Mouse (Mus musculus): ENCODE data around the gene Bfsp1.

The Bfsp1 gene

DNA sequence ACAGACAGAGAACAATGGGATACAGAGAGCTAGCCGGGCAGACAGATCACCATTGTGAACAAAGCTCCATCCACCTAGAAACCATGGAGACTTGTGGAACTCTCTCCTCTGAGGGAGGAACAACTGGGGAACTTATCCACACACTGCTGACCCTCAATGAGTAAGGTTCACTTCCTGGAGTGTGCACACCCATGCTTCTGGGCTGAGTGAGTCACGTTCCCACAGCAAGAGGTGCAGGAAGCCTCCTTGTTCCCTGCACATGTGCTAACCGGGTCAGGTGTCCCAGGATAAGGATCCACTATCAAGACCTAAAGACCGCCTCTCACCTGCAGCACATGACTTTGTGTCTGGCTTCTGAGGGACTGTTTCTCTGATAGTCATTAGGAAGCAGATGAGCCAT is 9.5 kb downstream of the Bfsp1 start:
- no peak for DNase-seq (ENCODE audit: low read depth, low spot score)

GRCm38 (mm10) chr2:143852295-143853275 is 10.4 kb downstream of the Bfsp1 start:
- no peak for DNase-seq (ENCODE audit: low read depth, low spot score)

GRCm38 (mm10) chr2:143851354-143852221 is 11.4 kb downstream of the Bfsp1 start:
- peak; percentile 39 for DNase-seq (ENCODE audit: low read depth, low spot score)

DNA sequence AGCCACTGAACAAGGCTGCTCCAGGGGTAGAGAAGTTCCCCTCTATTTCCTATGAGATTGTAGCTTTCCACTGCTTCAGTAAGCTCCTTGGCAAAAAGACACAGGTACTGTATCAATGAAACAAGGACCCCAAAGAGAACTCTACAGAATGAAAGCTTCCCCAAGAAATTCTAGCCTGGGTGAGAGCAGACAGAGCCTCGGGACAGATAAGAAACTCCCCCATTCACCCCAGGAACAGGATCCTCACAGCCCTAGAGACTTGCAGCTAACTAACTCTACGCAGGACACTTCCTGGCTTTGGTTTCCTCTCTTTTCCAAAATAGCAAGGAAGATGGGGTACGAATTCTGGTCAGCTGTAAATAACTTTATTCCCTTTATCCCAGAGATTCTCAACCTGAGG is 15.7 kb downstream of the Bfsp1 start:
- no peak for DNase-seq (ENCODE audit: low read depth, low spot score)

- peak; percentile 66 for DNase-seq (ENCODE audit: low read depth, low spot score)
Measured at GRCm38 (mm10) chr2:143846799-143847198, 16.2 kb downstream of the Bfsp1 start.

GRCm38 (mm10) chr2:143844779-143845178 is 18.2 kb downstream of the Bfsp1 start:
- DNase-seq (ENCODE audit: low read depth, low spot score), result no peak

- DNase-seq (ENCODE audit: low read depth, low spot score), result no peak
Measured at GRCm38 (mm10) chr2:143841536-143841935, 21.4 kb downstream of the Bfsp1 start.

- DNase-seq (ENCODE audit: low read depth, low spot score), result no peak
Measured at GRCm38 (mm10) chr2:143840895-143841294, 22.1 kb downstream of the Bfsp1 start.

GRCm38 (mm10) chr2:143839458-143839857 is 23.5 kb downstream of the Bfsp1 start:
- no peak for DNase-seq (ENCODE audit: low read depth, low spot score)

DNA sequence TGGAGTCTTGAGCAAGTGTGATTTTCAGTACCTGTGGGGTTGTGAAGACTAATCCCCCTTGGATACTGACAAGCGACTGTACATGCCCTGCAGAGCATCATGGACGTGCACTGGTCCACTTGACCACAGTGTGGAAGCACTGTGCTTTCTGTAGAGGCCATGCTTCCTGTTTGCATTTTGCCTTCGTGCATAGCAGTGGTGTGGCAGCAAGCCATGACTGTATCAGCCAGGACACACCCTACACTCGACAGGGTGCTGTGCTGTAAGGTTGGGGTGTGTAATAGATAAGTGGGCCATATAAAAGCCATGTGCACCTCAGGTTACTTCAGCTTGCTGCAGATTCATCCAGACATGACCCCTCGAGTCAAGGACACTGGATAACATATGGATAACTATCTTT is 24.3 kb downstream of the Bfsp1 start:
- DNase-seq (ENCODE audit: low read depth, low spot score), result no peak

- DNase-seq (ENCODE audit: low read depth, low spot score), result peak; percentile 64
Measured at GRCm38 (mm10) chr2:143837291-143837701, 25.7 kb downstream of the Bfsp1 start.

- no peak for DNase-seq (ENCODE audit: low read depth, low spot score)
Measured at GRCm38 (mm10) chr2:143835820-143836219, 27.2 kb downstream of the Bfsp1 start.

GRCm38 (mm10) chr2:143834082-143834481 is 28.9 kb downstream of the Bfsp1 start:
- no peak for DNase-seq (ENCODE audit: low read depth, low spot score)

DNA sequence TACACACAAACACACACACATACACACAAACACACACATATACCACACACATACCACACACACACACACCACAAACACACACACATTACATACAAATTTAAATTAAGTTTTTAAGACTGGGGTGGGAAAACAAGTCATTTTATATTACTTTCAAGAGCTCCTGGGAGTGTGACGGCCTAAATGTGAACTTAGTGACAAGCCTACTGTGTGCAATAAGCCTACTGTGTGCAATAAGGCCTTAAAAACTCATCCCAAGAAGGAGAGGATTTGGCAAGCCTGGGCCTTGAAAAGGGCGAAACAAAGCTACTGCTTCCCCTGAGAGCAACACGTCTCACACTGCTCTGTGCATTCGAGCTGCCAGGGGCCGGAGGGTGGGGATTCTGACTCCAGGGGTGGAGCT is 30.3 kb downstream of the Bfsp1 start:
- no peak for DNase-seq (ENCODE audit: low read depth, low spot score)

DNA sequence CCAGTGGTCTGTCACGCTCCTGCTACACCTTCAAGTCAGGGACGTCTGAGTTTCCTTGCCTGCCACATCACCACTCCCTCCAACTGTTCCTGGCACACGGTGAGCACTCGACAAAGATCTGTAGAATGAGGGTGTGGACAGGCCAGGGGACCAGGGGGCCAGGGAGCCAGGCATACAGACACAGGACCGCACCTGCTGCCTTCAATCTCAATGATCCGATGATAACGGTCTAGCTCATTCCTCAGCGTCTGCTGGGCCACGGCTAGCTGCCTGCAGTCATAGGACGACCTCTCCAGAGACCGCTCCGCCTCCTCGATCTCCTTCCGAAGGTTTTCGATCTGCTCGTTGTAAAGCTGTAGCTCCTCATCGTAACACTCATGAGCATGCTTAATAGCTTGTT is 31.3 kb downstream of the Bfsp1 start:
- DNase-seq (ENCODE audit: low read depth, low spot score), result no peak

DNA sequence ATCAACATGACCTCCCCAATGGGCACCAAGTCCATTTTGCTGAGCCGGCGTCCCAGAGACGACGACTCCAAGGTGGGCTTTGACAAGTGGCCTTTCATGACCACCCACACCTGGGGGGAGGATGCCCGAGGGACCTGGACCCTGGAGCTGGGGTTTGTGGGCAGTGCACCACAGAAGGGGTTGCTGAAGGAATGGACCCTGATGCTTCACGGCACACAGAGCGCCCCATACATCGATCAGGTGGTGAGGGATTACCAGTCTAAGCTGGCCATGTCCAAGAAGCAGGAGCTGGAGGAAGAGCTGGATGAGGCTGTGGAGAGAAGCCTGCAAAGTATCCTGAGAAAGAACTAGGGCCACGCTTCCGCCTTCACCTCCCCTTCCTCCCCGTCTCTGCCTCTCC is 49.5 kb downstream of the Bfsp1 start:
- no peak for DNase-seq (ENCODE audit: low read depth, low spot score)

DNA sequence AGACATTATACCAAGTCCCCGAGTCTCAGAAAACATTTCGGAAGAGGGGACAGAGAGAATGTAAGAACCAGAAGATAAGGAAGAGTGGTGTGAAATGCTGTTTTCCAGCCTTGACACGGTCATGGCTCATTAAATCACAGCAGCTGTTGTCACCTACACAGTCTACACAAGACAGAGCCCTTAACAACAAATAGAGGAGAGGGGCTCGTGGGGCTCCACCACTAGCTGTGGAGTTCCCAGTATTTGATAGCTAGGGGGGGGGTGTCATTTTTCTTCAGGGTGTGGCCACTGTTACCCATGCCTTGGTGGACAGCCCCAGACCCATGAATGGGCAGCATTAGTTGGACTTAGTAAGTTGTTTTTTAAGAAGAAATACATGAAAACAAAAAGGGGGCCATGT is 50.7 kb downstream of the Bfsp1 start:
- DNase-seq (ENCODE audit: low read depth, low spot score), result no peak

DNA sequence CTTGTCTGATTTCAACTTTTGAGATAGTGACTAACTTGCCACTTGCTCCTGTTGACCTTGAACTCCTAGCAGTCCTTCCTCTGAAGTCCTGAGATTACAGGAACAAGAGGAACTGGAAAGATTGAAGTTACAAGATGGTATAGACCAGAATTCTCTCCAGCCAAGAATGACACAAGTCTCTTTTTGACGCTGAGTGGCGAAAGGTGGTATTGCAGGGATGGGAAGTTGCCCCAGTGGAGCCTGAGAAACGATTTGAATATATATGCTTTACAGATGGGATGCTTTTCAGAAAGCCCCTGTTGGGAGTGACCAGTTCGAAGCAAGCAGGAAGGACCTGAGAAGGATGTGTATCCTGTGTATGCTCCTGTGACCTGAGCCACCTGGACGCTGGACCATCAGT is 54.2 kb downstream of the Bfsp1 start:
- DNase-seq (ENCODE audit: low read depth, low spot score), result no peak

DNA sequence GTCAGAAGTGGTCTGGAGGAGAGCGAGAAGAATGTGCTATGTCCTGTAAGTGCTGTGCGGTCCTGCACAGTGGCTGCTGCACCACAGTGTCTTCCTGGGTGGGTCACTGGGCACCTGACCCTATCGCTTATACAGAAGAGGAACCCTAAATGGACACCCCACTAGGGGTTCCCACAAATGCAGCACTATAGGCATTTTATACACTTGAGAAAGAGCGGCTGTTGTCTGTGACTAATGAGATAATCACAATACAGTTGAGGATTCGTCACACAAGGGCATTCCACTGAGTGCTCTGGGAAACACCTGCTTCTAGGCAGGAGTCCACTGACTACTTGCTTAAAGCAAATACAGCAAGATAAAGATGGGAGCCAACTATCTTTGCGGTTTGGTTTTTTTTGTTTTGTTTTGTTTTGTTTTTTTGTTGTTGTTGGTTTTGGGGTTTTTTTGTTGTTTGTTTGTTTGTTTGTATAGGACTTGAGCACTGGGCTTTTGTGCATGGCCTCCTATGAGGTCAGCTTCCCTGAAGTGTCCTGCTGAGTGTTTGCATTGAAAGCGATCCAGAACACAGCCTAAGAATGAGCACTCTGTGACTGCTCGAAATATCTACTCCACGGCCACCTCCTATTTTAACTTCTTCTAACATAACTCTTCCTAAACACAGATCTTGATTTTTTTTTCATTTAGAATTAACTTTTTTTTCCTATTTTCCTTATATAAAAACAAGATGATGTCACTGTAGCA is 55.9 kb downstream of the Bfsp1 start:
- DNase-seq (ENCODE audit: low read depth, low spot score), result no peak

GRCm38 (mm10) chr2:143806140-143806923 is 56.6 kb downstream of the Bfsp1 start:
- no peak for DNase-seq (ENCODE audit: low read depth, low spot score)

- no peak for DNase-seq (ENCODE audit: low read depth, low spot score)
Measured at GRCm38 (mm10) chr2:143801097-143801496, 61.9 kb downstream of the Bfsp1 start.

Data from skeletal muscle tissue, adult 2 months (tissue).